Mouse (Mus musculus) cerebellum, adult 9-10 months (tissue): Measurements from ENCODE around the gene Tekt3.

Source experiments
- DNase-seq: peaks from one replicate; pipeline ENCODE4 v3.0.0; 2022

Tekt3 gene

DNA sequence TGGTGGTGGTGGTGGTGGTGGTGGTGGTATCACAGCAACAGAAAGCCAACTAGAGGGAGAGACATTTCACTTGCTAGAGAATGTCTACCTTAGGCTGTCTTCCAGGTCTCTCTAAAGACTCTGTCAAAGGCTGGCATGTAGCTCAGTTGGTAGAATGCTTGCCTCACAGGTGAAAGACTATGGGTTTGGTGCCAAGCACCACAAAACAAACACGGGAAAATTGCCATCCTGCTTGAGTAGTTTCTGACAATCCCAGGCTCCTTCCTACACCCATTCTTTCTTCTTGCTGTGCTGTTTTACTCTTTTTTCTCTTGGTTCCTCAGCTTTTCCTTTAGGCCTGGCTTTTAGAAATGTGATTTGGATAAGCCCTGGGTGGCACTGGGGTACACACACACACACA lies 5.1 kb downstream of the Tekt3 start:
- DNase-seq: no peak

GRCm38 (mm10) chr11:63070081-63070480 lies 8.6 kb downstream of the Tekt3 start:
- no peak for DNase-seq

- no peak for DNase-seq
Measured at GRCm38 (mm10) chr11:63084536-63084935, 23.1 kb downstream of the Tekt3 start.

DNA sequence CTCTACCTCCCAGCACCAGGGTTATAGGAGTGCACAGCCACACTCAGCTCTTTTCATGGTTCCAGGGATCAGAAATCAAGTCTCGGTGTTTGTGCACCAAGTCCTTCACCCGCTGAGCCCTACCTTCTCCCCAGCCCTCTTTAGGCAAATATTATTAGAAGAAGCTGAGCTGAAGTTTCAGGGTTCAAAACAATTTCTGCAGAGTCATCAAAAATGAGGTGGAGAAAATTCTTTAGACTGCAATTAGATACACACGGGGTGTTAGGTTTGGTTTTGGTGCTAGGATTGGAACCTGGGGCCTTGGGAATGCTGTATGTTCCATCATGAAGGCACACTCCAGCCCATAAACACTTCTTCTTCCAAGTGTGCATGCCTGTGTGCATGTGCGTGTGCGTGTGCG lies 27.2 kb downstream of the Tekt3 start:
- no peak for DNase-seq

- DNase-seq: no peak
Measured at GRCm38 (mm10) chr11:63090210-63090609, 28.8 kb downstream of the Tekt3 start.

DNA sequence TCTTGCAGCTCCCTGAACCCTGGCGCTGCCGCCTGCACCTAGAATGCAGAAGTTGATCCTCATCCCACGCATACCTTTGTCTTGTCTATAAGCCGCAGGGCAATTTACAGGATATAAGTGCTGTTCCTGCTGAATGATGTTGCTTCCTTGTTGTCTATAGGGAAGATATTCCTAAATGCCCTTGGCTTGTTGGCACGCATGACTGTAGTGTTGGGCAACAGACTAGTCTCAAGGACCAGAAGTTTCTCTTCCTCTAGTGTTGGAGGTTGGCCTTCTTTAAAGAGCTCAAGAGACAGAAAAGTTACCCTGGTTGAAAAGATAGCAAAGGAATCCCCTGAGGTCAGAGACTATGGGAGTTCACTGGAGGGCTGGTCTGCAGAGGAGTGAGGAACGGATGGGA lies 29.5 kb downstream of the Tekt3 start:
- DNase-seq: no peak

- DNase-seq: no peak
Measured at GRCm38 (mm10) chr11:63092271-63092670, 30.8 kb downstream of the Tekt3 start.

DNA sequence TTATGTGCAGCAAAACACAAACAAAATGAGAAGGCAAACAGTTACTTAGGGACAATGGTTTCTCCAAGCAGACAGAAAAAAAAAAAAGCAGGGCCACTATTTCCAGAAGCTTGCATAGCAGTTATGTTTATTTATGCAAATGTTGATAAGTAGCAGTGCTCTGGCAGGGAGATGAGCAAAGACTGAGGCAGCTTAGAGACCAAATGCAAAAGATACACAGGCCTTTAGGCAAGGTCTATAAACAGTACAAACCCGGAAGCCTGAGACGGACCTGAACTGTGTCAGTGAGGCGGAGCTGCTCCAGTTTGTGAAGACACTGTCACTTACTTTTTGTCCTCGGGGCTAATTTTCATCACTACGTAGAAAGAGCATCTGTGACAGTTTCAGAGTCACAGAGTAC lies 32.1 kb downstream of the Tekt3 start:
- DNase-seq: no peak

GRCm38 (mm10) chr11:63094496-63094895 lies 33.0 kb downstream of the Tekt3 start:
- no peak for DNase-seq

DNA sequence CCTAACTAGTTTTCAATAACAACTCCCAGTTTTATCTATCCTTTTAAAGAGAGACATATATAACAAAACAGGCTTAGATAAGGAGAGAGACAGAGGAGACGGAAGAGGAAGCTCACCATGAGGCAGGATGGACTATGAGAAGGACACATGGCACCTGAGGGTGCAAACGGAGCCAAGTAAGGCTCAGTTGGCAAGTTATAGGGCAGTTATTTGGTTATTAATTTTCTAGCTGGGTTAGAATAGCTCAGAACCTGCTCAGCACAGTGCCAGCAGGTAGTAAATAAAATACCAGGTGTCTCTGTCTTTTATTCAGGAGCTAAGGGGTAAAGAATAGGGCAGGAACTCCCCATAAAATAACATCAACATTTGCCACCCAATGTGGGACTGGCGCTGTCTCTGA lies 36.6 kb downstream of the Tekt3 start:
- no peak for DNase-seq

GRCm38 (mm10) chr11:63099390-63099789 lies 37.9 kb downstream of the Tekt3 start:
- DNase-seq: no peak

DNA sequence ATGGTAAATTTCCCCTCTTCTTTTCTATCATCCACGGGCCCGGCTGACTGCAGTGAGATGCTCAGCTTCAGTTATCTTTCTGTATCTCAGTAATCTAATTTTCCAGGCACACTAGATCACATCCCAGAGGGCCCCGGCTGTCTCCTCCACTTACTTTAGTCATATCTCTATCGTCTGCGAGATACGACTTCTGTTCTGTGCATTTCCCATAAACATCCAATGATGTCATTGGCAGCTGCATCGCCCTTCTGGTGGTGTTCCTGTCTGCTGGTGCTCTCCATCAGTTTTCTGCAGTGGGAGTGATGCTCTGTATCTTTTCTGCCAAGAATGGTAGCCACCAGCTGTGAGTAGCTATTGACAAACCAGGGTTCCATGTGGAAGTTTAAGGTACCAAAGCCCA lies 41.8 kb downstream of the Tekt3 start:
- no peak for DNase-seq

DNA sequence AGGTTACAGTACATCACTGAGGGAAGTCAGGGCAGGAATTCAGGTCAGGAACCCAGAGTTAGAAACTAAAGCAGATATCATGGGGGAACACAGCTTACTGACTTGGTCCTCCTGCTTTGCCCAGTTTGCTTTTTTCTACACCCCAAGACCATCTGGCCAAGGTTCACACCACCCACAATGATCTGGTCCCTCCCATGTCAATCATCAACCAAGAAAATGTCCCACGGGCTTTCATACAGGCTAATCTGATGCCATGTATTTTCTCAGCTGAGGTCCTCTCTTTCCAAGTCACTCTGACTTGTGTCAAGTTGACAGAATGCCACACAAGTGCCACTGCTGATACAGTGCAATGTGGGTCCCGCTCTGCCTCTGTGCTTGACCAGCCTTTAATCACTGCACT lies 42.6 kb downstream of the Tekt3 start:
- no peak for DNase-seq

DNA sequence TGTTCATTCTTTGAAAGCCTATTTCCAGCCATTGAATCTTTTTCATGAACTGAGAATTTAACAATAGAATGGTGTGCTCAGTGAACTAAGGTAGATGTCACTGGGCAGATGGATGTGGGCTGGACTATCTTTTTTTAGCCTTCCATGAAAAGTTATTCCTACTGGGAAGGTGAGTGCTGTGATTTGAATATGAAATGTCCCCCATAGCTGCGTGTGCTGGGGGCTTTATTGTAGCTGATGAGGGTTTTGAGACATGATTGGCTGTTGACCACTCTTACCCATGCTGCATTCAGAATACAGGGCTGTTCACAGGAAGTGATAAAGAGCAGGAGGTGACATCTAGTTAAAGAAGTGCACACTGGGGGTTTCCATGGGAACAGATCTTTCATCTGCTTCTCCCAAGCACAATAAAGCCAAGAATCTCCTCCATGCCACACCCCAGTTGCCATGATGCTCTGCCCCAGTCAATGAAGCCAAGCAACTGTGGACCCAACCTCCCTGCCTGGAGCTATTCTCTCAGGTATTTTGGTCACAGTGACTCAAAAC lies 47.8 kb downstream of the Tekt3 start:
- DNase-seq: no peak

DNA sequence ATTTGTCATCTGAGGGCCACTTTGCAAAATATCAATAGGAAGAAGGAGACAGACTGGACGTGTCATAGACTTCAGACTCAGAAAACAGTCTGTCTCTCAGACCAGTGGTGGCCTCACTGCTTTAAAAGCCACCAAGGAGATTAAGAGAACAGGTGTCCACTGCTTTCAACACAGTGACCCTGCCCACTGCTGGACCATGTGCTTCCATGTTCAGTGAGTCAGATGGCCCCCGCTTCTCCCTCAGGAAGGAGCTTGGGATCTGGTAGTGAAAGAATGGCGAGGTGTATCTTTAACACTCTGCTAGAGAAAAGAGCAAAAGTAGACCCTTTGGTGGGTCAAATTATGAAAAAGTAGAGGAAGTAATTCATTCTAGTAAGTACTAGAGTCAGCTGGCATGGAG lies 48.9 kb downstream of the Tekt3 start:
- no peak for DNase-seq

GRCm38 (mm10) chr11:63114807-63115641 lies 53.6 kb downstream of the Tekt3 start:
- no peak for DNase-seq

DNA sequence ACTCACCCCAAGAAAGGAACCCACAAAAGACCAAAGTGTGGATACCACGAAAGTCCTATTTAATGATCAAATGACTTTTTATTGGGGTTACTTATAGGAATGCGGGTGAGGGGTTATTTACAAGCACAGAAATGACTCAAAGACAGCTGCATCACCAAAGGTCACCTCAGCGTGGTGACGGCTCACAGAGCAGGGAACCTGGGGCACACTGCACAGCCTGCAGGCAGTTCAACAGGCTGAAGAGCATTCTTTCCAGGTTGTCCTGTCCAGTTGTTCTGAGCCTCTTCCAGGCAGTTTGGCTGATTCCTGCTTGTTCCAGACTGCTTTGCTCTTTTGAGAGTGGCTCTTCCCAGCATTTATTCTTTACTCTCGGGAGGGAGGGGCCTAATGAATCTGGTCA lies 55.2 kb downstream of the Tekt3 start:
- no peak for DNase-seq

GRCm38 (mm10) chr11:63117266-63117665 lies 55.8 kb downstream of the Tekt3 start:
- DNase-seq: no peak

DNA sequence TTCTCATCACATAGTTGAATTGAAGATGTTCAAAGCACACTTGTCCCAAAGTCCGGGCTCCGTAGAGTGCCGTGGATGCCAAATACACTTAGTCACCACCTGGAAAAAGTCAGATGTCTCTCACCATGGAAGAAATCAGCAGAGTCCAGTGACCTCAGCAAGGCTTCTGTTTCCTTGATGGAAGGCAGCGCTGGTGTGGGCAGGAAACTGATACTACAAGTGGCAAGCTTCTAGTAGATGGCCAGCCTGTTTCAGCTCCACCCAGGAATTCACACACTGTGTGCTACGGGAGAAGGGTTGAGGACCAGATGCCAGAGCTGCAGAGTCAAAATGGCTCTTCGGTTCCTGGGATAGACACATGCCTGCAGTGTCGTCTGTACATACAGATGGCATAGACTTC lies 58.3 kb downstream of the Tekt3 start:
- DNase-seq: no peak

DNA sequence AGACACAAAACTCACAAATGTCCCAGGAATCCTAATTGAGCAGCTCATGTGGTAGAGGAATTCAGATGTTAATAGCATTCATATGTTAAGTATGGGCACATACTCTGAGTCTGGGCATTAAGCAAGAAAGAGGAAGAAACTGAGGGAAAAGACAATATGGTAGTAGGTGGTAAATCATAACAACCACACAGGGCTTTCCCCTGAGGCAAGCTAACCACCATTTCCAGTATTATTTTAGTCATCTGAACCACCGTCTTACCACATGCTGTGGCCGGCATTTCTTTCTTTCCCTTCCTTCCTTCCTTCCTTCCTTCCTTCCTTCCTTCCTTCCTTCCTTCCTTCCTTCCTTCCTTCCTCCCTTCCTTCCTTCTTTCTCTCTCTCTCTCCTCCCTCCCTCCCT lies 60.8 kb downstream of the Tekt3 start:
- no peak for DNase-seq

DNA sequence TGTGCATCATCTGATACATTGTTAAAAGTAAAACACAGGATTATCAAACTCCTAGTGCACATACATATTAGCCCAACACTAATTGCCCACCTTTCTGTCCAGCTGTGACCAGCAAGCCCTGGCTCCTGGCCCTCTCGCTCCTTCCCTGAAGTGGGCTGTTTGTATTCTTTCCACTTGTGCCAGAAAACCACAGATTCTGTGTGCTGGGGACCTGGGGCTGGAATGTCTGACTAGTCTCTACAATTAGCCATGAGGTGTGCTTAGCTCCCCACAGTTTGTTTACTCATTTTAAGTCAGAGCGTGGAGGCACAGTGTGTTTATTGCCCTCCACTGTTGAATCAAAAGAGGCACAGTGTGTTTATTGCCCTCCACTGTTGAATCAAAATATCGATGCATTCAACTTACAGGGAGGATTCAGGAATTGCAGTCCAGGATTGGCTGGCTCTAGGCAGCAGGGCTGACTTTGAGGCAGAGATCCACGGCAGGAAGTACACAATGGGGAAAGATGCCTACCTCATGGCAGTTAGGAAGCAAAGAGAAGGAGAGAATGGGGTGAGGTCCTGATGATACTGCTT lies 61.4 kb downstream of the Tekt3 start:
- DNase-seq: no peak

- no peak for DNase-seq
Measured at GRCm38 (mm10) chr11:63124316-63124715, 62.9 kb downstream of the Tekt3 start.

DNA sequence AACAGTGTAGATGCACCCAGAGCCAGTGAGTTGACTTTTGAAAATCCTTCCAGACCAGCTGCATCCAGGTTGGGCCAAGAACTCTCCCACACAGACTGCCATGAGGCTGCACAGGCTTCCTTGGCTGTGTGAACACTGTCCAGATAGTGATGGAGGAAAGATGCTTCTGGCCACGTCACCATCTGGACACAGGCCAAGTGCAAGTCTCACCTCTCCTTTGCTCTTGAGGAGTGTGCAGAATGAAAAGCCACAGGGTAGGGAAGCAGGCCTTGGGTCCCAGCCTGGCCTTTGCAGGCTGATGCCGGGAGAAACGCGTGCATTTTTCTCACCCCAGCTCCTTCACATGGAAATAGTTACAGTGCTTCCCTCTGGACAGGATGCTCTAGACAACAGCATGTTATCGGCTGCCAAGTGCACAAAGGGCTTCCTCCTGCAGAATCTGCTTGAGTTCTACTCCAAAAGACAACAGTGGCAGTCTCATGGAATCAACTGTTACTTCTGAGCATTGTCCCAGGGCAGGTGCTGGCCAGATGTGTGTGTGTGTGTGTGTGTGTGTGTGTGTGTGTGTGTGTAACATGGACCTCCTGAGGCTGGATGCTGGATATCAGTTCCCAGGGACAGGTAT lies 64.5 kb downstream of the Tekt3 start:
- DNase-seq: no peak

DNA sequence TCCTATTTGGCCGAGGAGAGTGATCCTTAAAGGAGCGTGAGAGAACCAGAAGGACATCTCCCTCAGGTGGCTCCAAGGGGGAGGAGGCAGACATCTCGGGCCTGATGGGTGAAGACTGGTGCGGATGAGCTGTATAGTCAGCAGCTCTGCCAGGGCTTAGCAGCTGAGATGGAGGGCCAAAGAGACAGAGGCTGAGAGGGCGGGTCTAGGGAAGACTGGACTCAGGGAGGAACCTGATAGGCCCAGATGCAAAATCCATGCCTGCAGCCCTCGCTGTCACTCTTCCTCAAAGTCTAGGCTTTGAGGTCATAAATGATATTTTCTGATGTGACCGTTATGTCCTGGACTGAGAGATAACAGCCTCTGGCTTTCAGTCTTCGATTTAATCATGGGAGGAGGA lies 65.5 kb downstream of the Tekt3 start:
- DNase-seq: no peak
